Mouse (Mus musculus): ENCODE results near the gene Gm49355. TPM values are rescaled to one million over a fixed set of nuclear protein-coding genes. Genes with fewer than 3 reads are reported as not detected.
"Not testable (repeated sequence)": the region's sequence is repeated elsewhere in the genome, so short reads cannot be mapped to it uniquely, and the experiment has no call there.

The Gm49355 gene
- polyA plus RNA-seq (2014; fragmentation: Nextera tagmentation; extraction: Ambion mirVana), result 0.08 TPM in 1 of 2 replicates, not detected in the other

DNA sequence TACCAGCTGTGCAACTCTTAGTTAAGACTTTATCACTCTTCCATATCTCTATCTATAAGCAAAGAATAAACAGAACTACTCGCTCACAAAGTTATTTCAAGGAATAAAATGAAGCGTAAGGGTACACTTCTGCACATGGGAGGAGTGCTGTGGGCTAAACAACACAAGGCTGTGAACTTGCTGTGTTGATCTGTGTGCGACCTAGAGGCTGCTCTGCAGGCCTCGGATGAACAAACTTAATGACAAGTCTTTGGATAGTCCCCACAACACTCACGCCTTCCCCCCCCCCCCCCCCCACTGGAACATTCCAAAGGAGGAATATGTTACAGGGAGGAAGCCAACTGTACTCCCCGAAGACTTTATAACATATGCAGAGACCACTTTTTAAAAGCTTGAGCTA is at the start of gene Gm49355:
Gm49355 (plus strand) TSS at position 336 of the 400 bp plus-strand sequence.
- peak; percentile 41; the same call in 1 of the 2 replicates for ATAC-seq (ENCODE audit: low FRiP score, low TSS enrichment)
- Histone ChIP-seq H3K27me3 (ENCODE audit: control insufficient read depth, insufficient read depth, low read length) (no peaks in the 10 kb centered on the region), H3K4me2 (ENCODE audit: low read length) (peak within 1 kb of the TSS; percentile 70), H3K4me1 (ENCODE audit: control insufficient read depth, insufficient read depth, low read length) (peaks cover 3% of the 10 kb centered on the region; the same call in 1 of the 2 replicates), H3K36me3 (ENCODE audit: control insufficient read depth, insufficient read depth, low read length) (no peaks in the 10 kb centered on the region), H3K9me3 (ENCODE audit: control insufficient read depth, low read length) (no peaks in the 10 kb centered on the region), H3K27ac (replicated peaks; ENCODE audit: low read depth, low read length) (peak within 1 kb of the TSS; percentile 66), H3K9ac (replicated peaks; ENCODE audit: low read length) (peak within 1 kb of the TSS; percentile 73), H3K4me3 (replicated peaks; ENCODE audit: low read depth, low read length) (peak within 1 kb of the TSS; percentile 67)
- 77% methylated on average over 6 of the region's 6 CpGs for WGBS
- DNase-seq, result no peak

DNA sequence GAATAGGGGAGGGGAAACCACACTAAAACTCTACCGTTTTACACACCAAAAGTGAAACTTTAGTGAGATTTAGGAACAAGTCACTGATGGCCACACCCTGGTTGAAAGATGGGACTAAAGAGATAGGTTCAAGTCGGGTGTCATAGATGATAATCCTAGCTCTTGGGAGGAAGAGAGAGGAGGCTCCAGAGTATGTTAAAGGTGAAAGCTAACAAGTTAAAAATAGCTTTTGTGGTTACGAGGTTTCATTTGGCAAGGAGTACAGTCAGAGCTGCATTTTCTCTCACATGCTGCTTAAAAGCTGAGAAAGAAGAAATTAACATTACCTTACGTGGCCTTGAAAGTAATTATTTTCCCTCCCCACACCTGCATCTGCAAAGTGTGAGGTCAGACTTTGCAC is 40.0 kb upstream of the Gm49355 start:
- H3K9me3 ChIP-seq (ENCODE audit: control insufficient read depth, low read length), result no peaks in the 10 kb centered on the region
- H3K9ac ChIP-seq (replicated peaks; ENCODE audit: low read length), result no peak overlapping the region
- no peaks in the 10 kb centered on the region for H3K4me1 ChIP-seq (ENCODE audit: control insufficient read depth, insufficient read depth, low read length)
- H3K4me3 ChIP-seq (replicated peaks; ENCODE audit: low read depth, low read length), result no peak overlapping the region
- no peaks in the 10 kb centered on the region for H3K27me3 ChIP-seq (ENCODE audit: control insufficient read depth, insufficient read depth, low read length)
- H3K36me3 ChIP-seq (ENCODE audit: control insufficient read depth, insufficient read depth, low read length), result peaks cover 9% of the 10 kb centered on the region
- 84% methylated on average over 4 of the region's 4 CpGs for WGBS
- DNase-seq (no peak), ATAC-seq (ENCODE audit: low FRiP score, low TSS enrichment) (no peak)
- no peak overlapping the region for H3K27ac ChIP-seq (replicated peaks; ENCODE audit: low read depth, low read length)
- H3K4me2 ChIP-seq (ENCODE audit: low read length), result no peak overlapping the region

DNA sequence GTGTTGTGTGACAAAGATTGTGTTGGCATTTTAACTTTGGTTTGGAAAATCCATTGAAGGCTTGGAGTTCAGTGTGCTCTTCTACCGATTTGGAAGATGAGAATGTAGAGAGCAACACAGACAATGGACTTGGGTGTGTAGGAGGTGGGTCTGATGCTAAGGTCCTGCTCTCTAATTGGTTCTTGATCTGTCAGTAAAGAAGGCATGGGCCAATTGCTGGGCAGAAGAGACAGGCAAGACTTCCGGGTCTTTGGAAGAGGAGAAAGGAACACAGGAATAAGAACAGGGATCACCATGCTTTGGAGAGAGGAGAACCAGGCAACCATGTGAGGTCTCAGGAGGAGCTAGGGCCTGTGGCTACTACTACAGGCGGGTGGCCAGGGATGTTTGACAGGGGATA is 7.7 kb upstream of the Gm49355 start:
- Histone ChIP-seq H3K36me3 (ENCODE audit: control insufficient read depth, insufficient read depth, low read length) (no peaks in the 10 kb centered on the region), H3K27me3 (ENCODE audit: control insufficient read depth, insufficient read depth, low read length) (no peaks in the 10 kb centered on the region), H3K9me3 (ENCODE audit: control insufficient read depth, low read length) (no peaks in the 10 kb centered on the region), H3K4me3 (replicated peaks; ENCODE audit: low read depth, low read length) (no peak overlapping the region), H3K4me1 (ENCODE audit: control insufficient read depth, insufficient read depth, low read length) (no peaks in the 10 kb centered on the region), H3K27ac (replicated peaks; ENCODE audit: low read depth, low read length) (no peak overlapping the region), H3K9ac (replicated peaks; ENCODE audit: low read length) (no peak overlapping the region), H3K4me2 (ENCODE audit: low read length) (no peak overlapping the region)
- ATAC-seq (ENCODE audit: low FRiP score, low TSS enrichment) (no peak), DNase-seq (no peak)
- WGBS, result 68% methylated on average over 3 of the region's 3 CpGs

DNA sequence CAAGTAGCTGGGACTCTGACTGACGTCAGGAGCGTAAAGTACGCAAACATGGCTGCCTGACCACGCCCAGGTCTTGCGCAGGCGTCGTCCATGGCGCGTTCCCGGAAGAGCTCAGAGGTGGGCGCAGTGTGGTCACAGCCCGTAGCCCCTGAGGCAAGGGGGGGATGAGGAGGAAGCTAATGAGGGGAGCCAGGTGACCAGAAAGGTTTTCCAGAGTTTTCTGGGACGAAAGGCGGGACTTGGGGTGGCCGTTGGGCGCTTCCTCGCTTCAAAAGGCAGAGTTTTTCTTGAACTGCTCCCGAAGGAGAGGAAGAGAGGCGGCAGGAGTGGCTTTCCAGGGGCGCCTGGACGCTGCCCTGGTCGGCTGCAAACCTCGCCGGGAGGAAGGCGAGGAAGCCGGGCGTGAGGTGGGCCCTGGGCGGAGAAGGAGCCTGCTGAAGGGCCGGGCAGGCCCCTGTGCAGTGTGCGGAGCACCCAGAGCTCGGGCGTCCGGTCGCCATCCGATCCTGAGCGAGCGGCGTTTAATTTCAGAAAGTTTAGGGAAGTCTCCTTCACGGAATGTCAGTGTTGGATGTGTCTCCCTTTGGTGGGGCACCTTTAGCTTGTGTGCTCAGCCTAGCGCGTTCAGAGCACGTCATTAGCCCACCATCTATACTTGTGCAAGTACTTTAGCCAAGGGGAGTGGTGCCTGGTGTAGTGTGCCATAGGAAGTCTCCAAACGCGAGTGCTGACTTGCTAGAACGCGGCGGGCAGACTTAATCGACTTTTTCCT is 551 bp downstream of the Gm49355 start, which contains the start of gene 3830406C13Rik:
3830406C13Rik (plus strand) TSS at position 33 of the 772 bp plus-strand sequence.
- peak; percentile 97 for ATAC-seq (ENCODE audit: low FRiP score, low TSS enrichment)

DNA sequence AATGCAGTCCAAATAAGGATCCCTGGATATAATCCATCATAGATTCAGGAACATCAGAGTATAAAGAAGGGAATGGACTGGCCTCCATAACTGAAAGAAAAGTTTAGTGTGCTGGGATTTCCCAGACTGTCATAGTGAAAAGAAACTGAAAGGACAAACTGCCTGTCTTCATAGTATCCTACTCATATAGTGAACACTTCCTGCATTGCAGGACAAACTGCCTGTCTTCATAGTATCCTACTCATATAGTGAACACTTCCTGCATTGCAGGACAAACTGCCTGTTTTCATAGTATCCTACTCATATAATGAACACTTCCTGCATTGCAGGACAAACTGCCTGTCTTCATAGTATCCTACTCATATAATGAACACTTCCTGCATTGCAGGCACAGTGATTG is 6.0 kb downstream of the Gm49355 start:
- not testable (repeated sequence) for DNase-seq; H3K4me2 ChIP-seq (ENCODE audit: low read length); H3K9me3 ChIP-seq (ENCODE audit: control insufficient read depth, low read length); H3K27me3 ChIP-seq (ENCODE audit: control insufficient read depth, insufficient read depth, low read length); H3K4me3 ChIP-seq (replicated peaks; ENCODE audit: low read depth, low read length); H3K27ac ChIP-seq (replicated peaks; ENCODE audit: low read depth, low read length); ATAC-seq (ENCODE audit: low FRiP score, low TSS enrichment); H3K4me1 ChIP-seq (ENCODE audit: control insufficient read depth, insufficient read depth, low read length); H3K36me3 ChIP-seq (ENCODE audit: control insufficient read depth, insufficient read depth, low read length); H3K9ac ChIP-seq (replicated peaks; ENCODE audit: low read length)

More for the DNA sequence above, 551 bp downstream of the Gm49355 start, which contains the start of gene 3830406C13Rik:
- Histone ChIP-seq H3K4me1 (ENCODE audit: control insufficient read depth, insufficient read depth, low read length) (peaks cover 3% of the 10 kb centered on the region; the same call in 1 of the 2 replicates), H3K27me3 (ENCODE audit: control insufficient read depth, insufficient read depth, low read length) (no peaks in the 10 kb centered on the region), H3K4me2 (ENCODE audit: low read length) (peak within 1 kb of the TSS; percentile 70), H3K9me3 (ENCODE audit: control insufficient read depth, low read length) (no peaks in the 10 kb centered on the region), H3K27ac (replicated peaks; ENCODE audit: low read depth, low read length) (peak within 1 kb of the TSS; percentile 66), H3K4me3 (replicated peaks; ENCODE audit: low read depth, low read length) (peak within 1 kb of the TSS; percentile 67), H3K36me3 (ENCODE audit: control insufficient read depth, insufficient read depth, low read length) (no peaks in the 10 kb centered on the region), H3K9ac (replicated peaks; ENCODE audit: low read length) (peak within 1 kb of the TSS; percentile 73)
- under 1% methylated on average over 48 of the region's 48 CpGs for WGBS
- DNase-seq, result peak; percentile 94

DNA sequence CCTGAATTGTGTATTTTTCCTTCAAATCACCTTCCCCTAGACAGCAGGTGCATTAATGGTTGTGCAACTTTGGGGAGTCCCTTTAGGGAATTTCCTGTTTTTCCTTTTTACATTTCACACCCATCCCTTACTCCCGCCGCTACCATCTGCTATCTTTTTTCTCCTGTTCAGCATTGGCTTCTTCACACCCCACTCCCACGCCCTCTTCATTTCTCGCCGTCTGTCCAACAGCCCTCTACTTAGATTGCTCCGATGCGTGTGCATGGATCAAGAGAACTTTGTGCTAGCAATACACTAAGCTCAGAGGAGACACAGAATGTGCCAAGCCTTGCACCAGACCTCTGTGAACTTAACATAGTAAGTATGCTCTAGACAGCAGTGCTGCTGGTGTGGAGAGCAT is 12.6 kb downstream of the Gm49355 start:
- H3K27me3 ChIP-seq (ENCODE audit: control insufficient read depth, insufficient read depth, low read length), result no peaks in the 10 kb centered on the region
- ATAC-seq (ENCODE audit: low FRiP score, low TSS enrichment) (no peak), DNase-seq (no peak)
- no peak overlapping the region for H3K4me2 ChIP-seq (ENCODE audit: low read length)
- no peak overlapping the region for H3K27ac ChIP-seq (replicated peaks; ENCODE audit: low read depth, low read length)
- no peak overlapping the region for H3K4me3 ChIP-seq (replicated peaks; ENCODE audit: low read depth, low read length)
- 94% methylated on average over 7 of the region's 7 CpGs for WGBS
- H3K4me1 ChIP-seq (ENCODE audit: control insufficient read depth, insufficient read depth, low read length), result no peaks in the 10 kb centered on the region
- H3K9me3 ChIP-seq (ENCODE audit: control insufficient read depth, low read length), result no peaks in the 10 kb centered on the region
- no peak overlapping the region for H3K9ac ChIP-seq (replicated peaks; ENCODE audit: low read length)
- no peaks in the 10 kb centered on the region for H3K36me3 ChIP-seq (ENCODE audit: control insufficient read depth, insufficient read depth, low read length)

DNA sequence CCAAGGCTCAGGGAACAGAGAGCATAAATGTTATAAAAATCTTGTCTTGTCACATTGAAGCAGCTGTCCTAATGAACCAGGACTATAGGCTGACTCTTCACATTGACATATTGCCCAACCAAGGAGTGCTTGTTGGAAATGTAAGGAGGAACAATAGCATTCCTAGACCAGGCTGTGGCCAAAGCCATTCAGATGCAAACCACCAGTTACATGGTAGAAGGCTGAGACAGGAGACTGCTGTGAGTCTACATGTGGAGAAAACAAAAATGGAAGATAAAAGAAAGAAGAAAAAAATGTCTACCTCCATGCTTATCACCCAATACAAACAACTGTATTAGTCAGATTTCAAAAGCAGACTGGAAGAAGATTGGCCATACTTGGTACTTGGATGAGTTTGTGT is 15.4 kb downstream of the Gm49355 start:
- no peak for DNase-seq
- Histone ChIP-seq H3K27me3 (ENCODE audit: control insufficient read depth, insufficient read depth, low read length) (no peaks in the 10 kb centered on the region), H3K27ac (replicated peaks; ENCODE audit: low read depth, low read length) (no peak overlapping the region), H3K4me3 (replicated peaks; ENCODE audit: low read depth, low read length) (no peak overlapping the region), H3K9ac (replicated peaks; ENCODE audit: low read length) (no peak overlapping the region), H3K4me2 (ENCODE audit: low read length) (no peak overlapping the region), H3K36me3 (ENCODE audit: control insufficient read depth, insufficient read depth, low read length) (no peaks in the 10 kb centered on the region), H3K9me3 (ENCODE audit: control insufficient read depth, low read length) (no peaks in the 10 kb centered on the region), H3K4me1 (ENCODE audit: control insufficient read depth, insufficient read depth, low read length) (no peaks in the 10 kb centered on the region)
- no peak for ATAC-seq (ENCODE audit: low FRiP score, low TSS enrichment)

DNA sequence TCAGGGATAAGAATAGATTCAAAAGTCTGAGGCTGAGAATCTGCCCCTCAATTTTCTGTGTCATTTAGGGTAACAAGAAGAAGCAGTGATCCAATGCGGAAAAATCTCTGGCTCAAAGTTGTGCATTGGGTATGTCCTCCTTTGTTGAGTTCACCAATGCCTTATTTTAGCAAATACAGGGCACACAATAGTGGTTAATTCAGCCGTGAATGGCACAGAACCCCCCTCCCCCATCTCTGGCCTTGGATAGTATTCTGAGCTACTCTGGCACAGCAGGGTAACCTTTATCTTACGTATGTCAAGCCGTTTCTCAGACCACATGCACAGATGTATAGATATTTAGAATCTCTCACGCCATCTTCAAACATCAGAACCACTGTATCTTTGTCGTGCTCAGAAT is 15.9 kb downstream of the Gm49355 start:
- DNase-seq (no peak), ATAC-seq (ENCODE audit: low FRiP score, low TSS enrichment) (no peak)
- H3K9me3 ChIP-seq (ENCODE audit: control insufficient read depth, low read length), result no peaks in the 10 kb centered on the region
- H3K27me3 ChIP-seq (ENCODE audit: control insufficient read depth, insufficient read depth, low read length), result no peaks in the 10 kb centered on the region
- no peak overlapping the region for H3K4me2 ChIP-seq (ENCODE audit: low read length)
- H3K36me3 ChIP-seq (ENCODE audit: control insufficient read depth, insufficient read depth, low read length), result no peaks in the 10 kb centered on the region
- 30% methylated on average over 6 of the region's 6 CpGs for WGBS
- H3K4me3 ChIP-seq (replicated peaks; ENCODE audit: low read depth, low read length), result no peak overlapping the region
- H3K4me1 ChIP-seq (ENCODE audit: control insufficient read depth, insufficient read depth, low read length), result no peaks in the 10 kb centered on the region
- H3K9ac ChIP-seq (replicated peaks; ENCODE audit: low read length), result no peak overlapping the region
- no peak overlapping the region for H3K27ac ChIP-seq (replicated peaks; ENCODE audit: low read depth, low read length)

DNA sequence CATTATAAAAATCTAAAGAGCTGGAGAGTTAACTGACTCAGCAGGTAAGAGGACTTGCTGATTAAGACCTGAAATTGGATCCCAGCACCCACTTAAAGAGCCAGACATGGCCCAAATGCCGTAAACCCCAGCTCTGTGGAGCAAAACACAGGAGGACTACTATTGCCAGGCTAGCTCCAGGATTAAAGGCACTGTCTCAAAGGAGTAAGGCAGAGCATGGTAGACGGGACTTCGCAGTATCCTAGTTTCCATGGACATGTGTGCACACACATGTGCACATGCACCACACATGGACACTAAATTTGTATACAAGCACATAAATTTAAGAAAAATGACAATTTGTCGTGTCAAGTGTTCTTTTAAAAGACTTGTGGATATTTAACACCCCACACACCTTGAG is 16.5 kb downstream of the Gm49355 start:
- H3K27ac ChIP-seq (replicated peaks; ENCODE audit: low read depth, low read length), result no peak overlapping the region
- H3K4me1 ChIP-seq (ENCODE audit: control insufficient read depth, insufficient read depth, low read length), result no peaks in the 10 kb centered on the region
- no peaks in the 10 kb centered on the region for H3K27me3 ChIP-seq (ENCODE audit: control insufficient read depth, insufficient read depth, low read length)
- DNase-seq (no peak), ATAC-seq (ENCODE audit: low FRiP score, low TSS enrichment) (no peak)
- no peak overlapping the region for H3K4me2 ChIP-seq (ENCODE audit: low read length)
- WGBS, result 78% methylated on average over 4 of the region's 4 CpGs
- no peaks in the 10 kb centered on the region for H3K36me3 ChIP-seq (ENCODE audit: control insufficient read depth, insufficient read depth, low read length)
- H3K9ac ChIP-seq (replicated peaks; ENCODE audit: low read length), result no peak overlapping the region
- no peak overlapping the region for H3K4me3 ChIP-seq (replicated peaks; ENCODE audit: low read depth, low read length)
- no peaks in the 10 kb centered on the region for H3K9me3 ChIP-seq (ENCODE audit: control insufficient read depth, low read length)
